Mouse (Mus musculus) cortical plate, adult 2 months (tissue): ENCODE measurements around the gene Lmf1. TPM values are rescaled to one million over a fixed set of nuclear protein-coding genes. Genes with fewer than 3 reads are reported as not detected.

ENCODE experiments used
- H3K27ac ChIP-seq: fragments of 200-500 bp; 2 replicates; pipeline ENCODE4 v1.5.1; 2012; ENCODE audit warnings: low read length, control low read depth, inconsistent platforms; ENCODE audit not compliant: insufficient read depth
- H3K4me1 ChIP-seq: fragments of 200-500 bp; 2 replicates; pipeline ENCODE4 v1.6.1; 2011; ENCODE audit warnings: low read length; ENCODE audit not compliant: control insufficient read depth, insufficient read depth
- H3K4me3 ChIP-seq: fragments of 200-500 bp; 2 replicates; pipeline ENCODE4 v1.5.1; 2011; ENCODE audit warnings: mild to moderate bottlenecking, low read length, control low read depth; ENCODE audit not compliant: insufficient read depth
- CTCF ChIP-seq: fragments of 200-500 bp; IDR thresholded peaks from 2 replicates; pipeline ENCODE4 v1.5.1; 2011; ENCODE audit warnings: mild to moderate bottlenecking, control low read depth, low read length; ENCODE audit not compliant: insufficient read depth; ENCODE audit errors: extremely low read depth
- POLR2A ChIP-seq: fragments of 200-500 bp; IDR thresholded peaks from 2 replicates; pipeline ENCODE4 v1.6.1; 2011; ENCODE audit warnings: mild to moderate bottlenecking, low read length, control low read depth; ENCODE audit not compliant: insufficient read depth; ENCODE audit errors: extremely low read depth
- polyA plus RNA-seq: library from polyadenylated mRNA; depleted of rRNA; stranded (reverse); fragments of >200 nt; gene quantifications from 2 replicates; pipeline ENCODE4 v1.2.3, GENCODE M21; 2012

Lmf1 gene
- polyA plus RNA-seq, 1 experiment, result 17.9 TPM

DNA sequence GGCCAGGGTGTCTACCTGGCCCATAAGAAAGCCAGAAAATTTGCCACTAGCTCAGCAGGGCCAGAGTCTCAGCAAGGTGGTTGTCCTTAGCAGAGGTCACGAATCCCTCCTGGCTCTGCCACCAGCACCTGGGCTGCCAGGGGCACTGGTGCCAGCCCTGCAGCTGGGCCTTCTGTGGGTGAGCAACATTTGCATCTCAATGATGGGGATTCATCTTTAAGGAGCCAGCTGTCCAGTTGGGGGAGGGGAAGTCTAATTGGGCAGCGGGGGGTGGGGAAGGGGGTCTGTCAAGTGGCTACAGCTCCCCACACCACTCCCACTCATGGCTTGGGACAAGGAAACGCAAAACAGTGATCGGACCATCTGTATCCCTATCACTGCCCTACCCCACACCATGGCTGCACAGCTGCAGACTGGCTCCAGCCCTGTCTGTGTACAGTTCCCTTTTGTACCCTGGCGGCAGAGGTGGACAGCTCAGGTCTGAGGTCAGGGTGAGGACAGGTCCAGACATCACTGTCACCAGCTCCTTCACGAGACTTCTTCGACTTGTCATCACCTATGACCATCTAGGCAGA, 89.7 kb downstream of the Lmf1 start:
- TF ChIP-seq POLR2A (no peak), CTCF (no peak)
- peaks cover 5% of the 10 kb centered on the region; the same call in 1 of the 2 replicates for H3K4me1 ChIP-seq
- no peak overlapping the region for H3K27ac ChIP-seq
- no peak overlapping the region for H3K4me3 ChIP-seq

DNA sequence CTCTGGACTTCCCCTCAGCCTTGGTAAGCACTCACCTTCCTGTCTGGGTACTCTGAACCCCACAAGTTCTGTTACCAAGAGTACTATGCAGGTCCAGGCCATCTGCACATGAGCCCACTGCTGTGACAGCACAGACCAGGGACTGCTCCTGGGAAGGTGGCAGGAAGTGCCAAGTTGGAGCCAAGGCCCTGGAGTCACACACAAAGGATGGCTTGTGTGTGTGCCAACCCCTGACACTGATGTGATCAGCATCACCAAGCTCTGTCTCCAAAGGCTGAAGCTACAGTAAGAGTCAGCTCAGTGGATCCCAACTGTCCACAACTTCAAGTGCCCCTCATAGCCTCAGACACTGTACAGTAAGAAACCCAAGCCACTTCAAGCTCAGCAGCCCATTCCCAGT, 94.1 kb downstream of the Lmf1 start:
- no peak for TF ChIP-seq POLR2A
- TF ChIP-seq CTCF, result no peak
- Histone ChIP-seq H3K4me1 (0 out of 2 replicates have a peak, but pooled peaks cover 1% of the 10 kb centered on the region), H3K4me3 (no peak overlapping the region), H3K27ac (no peak overlapping the region)

DNA sequence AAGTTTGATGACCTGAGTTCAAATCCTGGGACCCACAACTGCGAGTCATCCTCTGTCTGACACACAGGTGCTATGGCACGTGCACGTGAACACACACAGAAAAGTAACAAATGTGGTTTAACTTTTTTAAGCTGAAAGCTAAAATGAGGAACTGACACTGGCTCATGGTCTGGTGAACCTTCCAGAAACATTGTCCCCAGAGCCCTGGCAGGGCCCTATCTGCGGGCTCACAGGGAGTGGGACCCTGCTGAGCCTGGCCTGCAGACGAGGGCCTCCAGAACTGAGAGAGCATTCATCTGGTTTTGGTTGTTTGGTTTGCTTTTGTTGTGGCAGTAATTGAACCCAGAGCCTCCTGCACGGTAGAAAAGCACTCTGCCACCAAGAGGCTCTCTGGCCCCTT, 99.1 kb downstream of the Lmf1 start:
- TF ChIP-seq POLR2A, result no peak
- no peak for TF ChIP-seq CTCF
- Histone ChIP-seq H3K4me3 (no peak overlapping the region), H3K4me1 (no peaks in the 10 kb centered on the region), H3K27ac (no peak overlapping the region)

DNA sequence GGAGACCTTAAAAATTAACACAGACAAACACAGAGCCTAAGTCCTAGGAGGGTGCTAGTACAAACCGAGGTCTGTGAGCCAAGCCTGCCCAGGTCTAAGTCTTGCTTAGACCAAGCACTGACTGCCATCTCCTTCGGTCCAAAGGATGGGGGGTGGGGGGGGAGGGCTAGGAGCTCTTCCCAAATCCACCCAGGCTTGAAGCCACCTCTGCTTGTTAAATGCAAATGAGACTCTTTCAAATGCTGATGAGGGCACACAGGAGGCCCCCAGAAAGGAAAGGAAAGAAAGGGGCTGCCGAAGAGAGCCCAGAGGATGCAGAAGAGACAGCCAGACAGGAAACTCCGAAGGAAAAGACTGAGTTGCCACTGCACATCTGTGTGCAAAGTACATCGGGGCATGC, 100.9 kb downstream of the Lmf1 start:
- Histone ChIP-seq H3K27ac (no peak overlapping the region), H3K4me3 (no peak overlapping the region), H3K4me1 (no peaks in the 10 kb centered on the region)
- no peak for TF ChIP-seq POLR2A
- TF ChIP-seq CTCF, result no peak

DNA sequence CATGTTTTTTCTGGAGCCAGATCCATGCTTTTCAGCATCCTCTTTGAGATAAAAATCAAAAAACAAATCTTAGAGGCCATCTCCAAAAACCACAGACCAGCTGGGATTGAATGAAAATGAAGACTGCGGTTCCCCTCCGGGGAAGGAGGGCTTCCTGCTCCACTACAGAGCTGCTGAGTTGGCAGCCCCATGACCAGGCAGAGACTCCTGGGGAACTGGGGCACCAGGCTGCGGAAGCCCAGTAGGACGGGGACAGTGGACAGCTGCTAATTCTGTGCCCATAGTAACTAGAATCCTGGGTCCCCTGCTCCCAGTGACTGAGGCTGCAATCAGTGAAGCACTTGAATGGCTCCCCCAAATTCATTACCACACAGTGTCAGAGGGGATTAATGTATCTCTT, 102.8 kb downstream of the Lmf1 start:
- H3K4me3 ChIP-seq, result no peak overlapping the region
- H3K27ac ChIP-seq, result no peak overlapping the region
- no peaks in the 10 kb centered on the region for H3K4me1 ChIP-seq
- no peak for TF ChIP-seq CTCF
- TF ChIP-seq POLR2A, result no peak

DNA sequence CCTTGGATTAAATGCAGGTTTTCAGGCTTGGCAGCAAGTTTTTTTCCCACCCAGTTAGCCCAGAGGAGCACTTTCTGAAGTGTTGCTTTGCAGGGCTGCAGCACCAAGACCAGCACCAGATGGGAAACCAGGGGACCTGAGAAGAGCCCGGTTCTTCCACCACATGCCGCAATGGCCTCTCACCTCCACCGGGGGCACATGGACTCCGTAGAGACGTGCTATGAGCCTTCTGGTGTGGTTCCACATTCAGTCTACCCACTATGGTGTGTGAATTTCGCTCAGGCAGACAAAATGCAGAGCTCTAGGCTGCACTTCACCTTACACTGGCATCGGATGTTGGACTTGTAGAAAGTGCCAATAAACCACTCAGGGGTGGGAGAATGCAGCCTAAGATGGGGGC, 107.4 kb downstream of the Lmf1 start:
- no peak overlapping the region for H3K4me3 ChIP-seq
- H3K4me1 ChIP-seq, result peaks cover 3% of the 10 kb centered on the region
- H3K27ac ChIP-seq, result no peak overlapping the region
- TF ChIP-seq POLR2A (no peak), CTCF (no peak)

DNA sequence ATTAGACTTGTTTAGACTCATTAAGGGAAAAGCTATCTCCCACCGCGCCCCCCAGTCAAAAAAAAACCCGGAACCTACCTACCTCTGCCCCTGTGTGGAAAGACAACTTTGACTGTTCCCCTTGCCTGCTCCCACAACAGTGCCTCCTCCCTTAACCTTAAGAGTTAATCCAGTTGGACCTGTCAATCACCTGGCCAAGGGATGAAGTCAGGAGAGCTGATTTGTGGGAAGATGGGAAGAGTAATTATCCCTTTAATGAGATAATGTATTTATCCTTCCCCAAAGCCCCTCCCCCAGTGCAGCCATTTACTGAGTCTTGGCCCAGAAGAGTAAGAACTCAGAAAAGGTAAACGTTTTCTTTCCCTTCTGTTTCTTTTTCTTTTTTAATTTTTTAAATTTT, 110.0 kb downstream of the Lmf1 start:
- Histone ChIP-seq H3K4me3 (no peak overlapping the region), H3K27ac (no peak overlapping the region), H3K4me1 (peaks cover 3% of the 10 kb centered on the region)
- no peak for TF ChIP-seq CTCF
- no peak for TF ChIP-seq POLR2A

DNA sequence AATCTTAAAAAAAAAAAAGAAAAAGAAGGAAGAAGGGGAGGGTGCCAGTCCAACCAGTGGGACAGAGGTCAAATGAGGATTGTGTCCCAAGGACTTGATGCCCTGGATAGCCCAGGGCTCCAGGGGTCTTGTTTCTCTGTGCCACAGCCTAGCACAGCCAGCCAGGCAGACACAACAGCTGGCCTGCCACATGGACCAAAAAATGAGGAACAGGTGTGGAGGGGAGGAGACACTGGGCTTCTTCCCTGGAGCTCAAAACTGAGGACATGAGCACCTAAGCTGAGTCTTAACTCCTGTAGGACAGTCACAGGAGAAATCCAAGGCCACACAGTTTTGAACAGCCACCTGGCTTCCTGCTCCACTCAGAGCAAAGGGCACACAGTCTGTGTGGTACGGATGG, 117.4 kb downstream of the Lmf1 start:
- TF ChIP-seq POLR2A (no peak), CTCF (no peak)
- H3K27ac ChIP-seq, result no peak overlapping the region
- H3K4me3 ChIP-seq, result no peak overlapping the region
- H3K4me1 ChIP-seq, result no peaks in the 10 kb centered on the region

DNA sequence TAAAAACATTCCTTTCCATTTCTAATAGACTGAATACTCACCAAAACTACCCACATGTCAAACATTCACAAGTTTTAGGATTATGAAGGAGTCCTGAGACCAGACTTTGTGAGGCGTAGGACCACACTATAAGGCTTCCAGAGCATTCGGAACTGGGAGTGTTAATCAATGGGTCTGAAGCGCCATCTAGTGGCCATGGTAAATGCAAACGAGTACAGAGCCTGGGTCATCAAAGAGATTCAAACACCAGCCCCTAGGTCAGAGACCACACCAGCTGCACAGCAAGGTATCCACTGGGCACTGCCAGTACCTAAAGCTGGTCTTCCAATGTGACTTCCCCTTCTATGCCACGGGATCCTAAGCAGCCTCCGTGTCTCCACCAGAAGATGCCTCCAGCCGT, 119.6 kb downstream of the Lmf1 start:
- Histone ChIP-seq H3K4me1 (no peaks in the 10 kb centered on the region), H3K4me3 (no peak overlapping the region), H3K27ac (no peak overlapping the region)
- TF ChIP-seq POLR2A (no peak), CTCF (peak; percentile 91)

DNA sequence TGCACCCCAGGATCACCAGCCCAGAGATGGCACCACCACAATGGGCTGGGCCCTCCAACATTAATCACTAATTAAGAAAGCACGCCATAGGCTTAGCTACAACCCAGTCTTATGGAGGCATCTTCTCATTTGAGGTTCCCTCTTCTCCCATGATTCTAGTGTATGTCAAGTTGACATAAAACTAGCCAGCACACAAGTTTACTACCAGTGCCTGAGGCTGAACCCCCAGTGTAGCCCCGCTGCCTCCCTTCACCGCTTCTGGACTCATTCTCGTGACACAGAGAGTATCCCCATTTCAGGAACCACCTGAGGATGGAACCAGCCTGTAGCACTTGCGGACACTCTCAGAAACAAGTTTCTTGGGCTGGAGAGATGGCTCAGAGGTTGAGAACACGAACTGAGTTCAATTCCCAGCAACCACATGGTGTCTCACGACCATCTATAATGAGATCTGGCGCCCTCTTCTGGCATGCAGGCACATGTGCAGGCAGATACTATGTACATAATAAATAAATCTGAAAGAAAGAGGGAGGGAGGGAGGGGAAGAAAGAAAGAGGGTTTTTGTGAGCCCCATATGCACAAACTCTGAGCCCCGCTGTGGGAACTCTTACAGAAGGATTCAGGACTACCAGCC, 122.1 kb downstream of the Lmf1 start:
- 0 out of 2 replicates have a peak, but pooled peaks have one; percentile 24 for TF ChIP-seq CTCF
- no peak for TF ChIP-seq POLR2A
- no peaks in the 10 kb centered on the region for H3K4me1 ChIP-seq
- no peak overlapping the region for H3K27ac ChIP-seq
- H3K4me3 ChIP-seq, result no peak overlapping the region
